7 mouse cellular contexts compared by ENCODE assay signal in the genomic region with DNA sequence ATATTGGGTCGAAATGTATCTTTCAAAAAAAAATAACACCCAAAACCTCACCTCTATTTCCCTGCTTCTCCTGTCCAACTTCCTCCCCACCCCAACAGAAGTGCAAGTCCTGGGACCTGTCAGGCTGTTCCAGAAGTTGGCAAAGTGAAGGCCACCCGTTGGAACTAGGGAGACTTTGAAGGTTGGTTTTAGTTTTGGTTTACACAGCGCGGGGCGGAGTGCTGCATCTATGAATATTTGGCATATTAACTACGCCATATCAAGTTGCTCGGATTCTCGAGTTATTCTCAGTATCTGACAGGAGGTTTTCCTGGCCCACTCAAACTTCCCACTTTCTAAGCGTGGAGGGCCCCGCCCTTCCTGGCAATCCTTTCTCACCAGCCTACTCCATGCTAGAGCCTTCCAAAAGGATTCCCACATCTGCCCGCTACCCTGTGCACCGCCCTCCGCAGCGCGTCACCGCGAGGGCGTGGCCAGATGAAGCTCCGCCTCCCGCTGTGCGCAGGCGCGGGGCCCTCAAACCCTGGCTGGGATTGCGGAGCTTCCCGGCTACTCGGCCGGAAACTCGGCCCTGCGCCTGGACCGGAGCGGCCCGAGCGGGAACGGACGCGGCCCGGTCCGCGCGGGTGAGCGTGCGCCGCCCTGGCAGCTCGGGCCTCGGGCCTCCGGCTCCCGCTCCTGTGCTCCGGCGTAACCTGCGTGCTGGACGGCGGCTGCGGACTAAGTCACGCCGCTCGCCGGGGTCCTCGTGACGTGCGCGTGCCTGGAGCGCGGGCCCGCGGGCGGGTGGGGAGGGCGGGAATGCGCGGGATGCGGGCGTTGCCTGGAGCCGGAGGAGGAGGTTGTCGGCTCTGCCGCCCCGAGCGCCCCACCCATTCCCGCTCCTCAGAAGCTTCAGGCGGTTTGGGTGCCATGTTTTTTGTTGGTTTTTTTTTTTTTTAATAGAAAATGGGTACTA. TPM values are rescaled to one million over a fixed set of nuclear protein-coding genes. Genes with fewer than 3 reads are reported as not detected.
DNase-seq lines count a peak whose midpoint lies in the region; ATAC-seq lines count a peak whose summit lies in the region.

A gene (plus strand): TSS at position 474 of the 958 bp plus-strand sequence.

- intact Hi-C loops in gastrocnemius, postnatal 36 days (cut with DNase I) = loop anchor here (5.0 kb wide), 2 partner anchors 43 to 68 kb away; a partner anchor contains a TSS
- intact Hi-C loops in left cerebral cortex, postnatal 36 days (cut with DNase I) = loop anchor here (1.0 to 10.0 kb wide), 2 partner anchors 69 to 110 kb away; a partner anchor contains a TSS

- 2% methylated on average over 70 of the region's 78 CpGs for WGBS in intestine, embryonic 16.5 days
- WGBS in midbrain, embryonic 11.5 days = 4% methylated on average over 78 of the region's 78 CpGs

- no peaks in the 10 kb centered on the region for H3K9me3 ChIP-seq in intestine, embryonic 16.5 days (ENCODE audit: control insufficient read depth, low read length)
- no peaks in the 10 kb centered on the region for H3K9me3 ChIP-seq in midbrain, embryonic 11.5 days (ENCODE audit: control insufficient read depth, low read length)

- H3K9ac ChIP-seq in intestine, embryonic 16.5 days (ENCODE audit: low read depth, low read length) = peak within 1 kb of the TSS; percentile 93
- H3K9ac ChIP-seq in midbrain, embryonic 11.5 days (ENCODE audit: low read length) = peak within 1 kb of the TSS; percentile 85

- peak; percentile 100 for DNase-seq in adrenal gland, adult 18-20 months (ENCODE audit: low spot score in 2 of 2)
- peak; percentile 94 for DNase-seq in embryo, embryonic 11 days
- DNase-seq in gastrocnemius, postnatal 36 days = peak; percentile 95 to 100
- DNase-seq in left cerebral cortex, postnatal 36 days (ENCODE audit: low spot score in 2 of 2) = peak; percentile 98 to 99
- peak; percentile 100 for DNase-seq in midbrain, embryonic 11.5 days (ENCODE audit: low spot score, missing footprints)
- DNase-seq in skeletal muscle tissue, adult 2 months (ENCODE audit: low read depth, low spot score) = peak; percentile 94

- no peaks in the 10 kb centered on the region for H3K27me3 ChIP-seq in intestine, embryonic 16.5 days (replicated peaks; ENCODE audit: control insufficient read depth, insufficient read depth, low read length)
- no peaks in the 10 kb centered on the region for H3K27me3 ChIP-seq in midbrain, embryonic 11.5 days (ENCODE audit: control insufficient read depth, insufficient read depth, low read length)

- peaks cover 4% of the 10 kb centered on the region; the same call in 1 of the 2 replicates for H3K4me1 ChIP-seq in intestine, embryonic 16.5 days (ENCODE audit: control insufficient read depth, insufficient read depth, low read length)
- no peaks in the 10 kb centered on the region for H3K4me1 ChIP-seq in midbrain, embryonic 11.5 days (ENCODE audit: control insufficient read depth, insufficient read depth, low read length)

- H3K36me3 ChIP-seq in intestine, embryonic 16.5 days (ENCODE audit: control insufficient read depth, insufficient read depth, low read length) = no peaks in the 10 kb centered on the region
- H3K36me3 ChIP-seq in midbrain, embryonic 11.5 days (ENCODE audit: control insufficient read depth, insufficient read depth, low read length) = no peaks in the 10 kb centered on the region

- peak; percentile 100 for ATAC-seq in intestine, embryonic 16.5 days
- peak; percentile 99 for ATAC-seq in midbrain, embryonic 11.5 days (ENCODE audit: low FRiP score)

- peak within 1 kb of the TSS; percentile 61 for H3K4me2 ChIP-seq in intestine, embryonic 16.5 days (ENCODE audit: low read depth, low read length)
- peak within 1 kb of the TSS; percentile 52 for H3K4me2 ChIP-seq in midbrain, embryonic 11.5 days

- peak within 1 kb of the TSS; percentile 79 for H3K4me3 ChIP-seq in intestine, embryonic 16.5 days (ENCODE audit: low read length)
- H3K4me3 ChIP-seq in midbrain, embryonic 11.5 days (ENCODE audit: low read depth, low read length) = peak within 1 kb of the TSS; percentile 75

- H3K27ac ChIP-seq in intestine, embryonic 16.5 days (ENCODE audit: low read length) = peak within 1 kb of the TSS; percentile 99
- peak within 1 kb of the TSS; percentile 93 for H3K27ac ChIP-seq in midbrain, embryonic 11.5 days (ENCODE audit: low read depth, low read length)

RNA-seq across cellular contexts. Expression of the gene that starts here (rescaled TPM):
- total RNA-seq in adrenal gland, adult 18-20 months (2021) = 10 to 100 TPM; 10.3 to 12.4 TPM
- total RNA-seq in gastrocnemius, postnatal 36 days (2021) = 10 to 100 TPM; 13.2 to 16.5 TPM
- 10.1 and 12.3 TPM in 2 replicates for polyA plus RNA-seq in intestine, embryonic 16.5 days (2015; fragmentation: Nextera tagmentation; extraction: Ambion mirVana)
- 10 to 100 TPM in 1 of 2 experiments, 1 to 10 TPM in 1; 9.5 to 11.5 TPM for total RNA-seq in left cerebral cortex, postnatal 36 days (2021)
- polyA plus RNA-seq in midbrain, embryonic 11.5 days (2014; fragmentation: Nextera tagmentation; extraction: Ambion mirVana) = 20.3 and 20.5 TPM in 2 replicates

Comparison
In these comparisons a context has a peak if more than half of its experiments do, and no peak if none do; other contexts are left out.
1. Peak in every context shown above with its lines: DNase-seq, ATAC-seq, H3K4me3 ChIP-seq and H3K27ac ChIP-seq.